Mouse (Mus musculus): ENCODE results near the gene Wwox.

DNA sequence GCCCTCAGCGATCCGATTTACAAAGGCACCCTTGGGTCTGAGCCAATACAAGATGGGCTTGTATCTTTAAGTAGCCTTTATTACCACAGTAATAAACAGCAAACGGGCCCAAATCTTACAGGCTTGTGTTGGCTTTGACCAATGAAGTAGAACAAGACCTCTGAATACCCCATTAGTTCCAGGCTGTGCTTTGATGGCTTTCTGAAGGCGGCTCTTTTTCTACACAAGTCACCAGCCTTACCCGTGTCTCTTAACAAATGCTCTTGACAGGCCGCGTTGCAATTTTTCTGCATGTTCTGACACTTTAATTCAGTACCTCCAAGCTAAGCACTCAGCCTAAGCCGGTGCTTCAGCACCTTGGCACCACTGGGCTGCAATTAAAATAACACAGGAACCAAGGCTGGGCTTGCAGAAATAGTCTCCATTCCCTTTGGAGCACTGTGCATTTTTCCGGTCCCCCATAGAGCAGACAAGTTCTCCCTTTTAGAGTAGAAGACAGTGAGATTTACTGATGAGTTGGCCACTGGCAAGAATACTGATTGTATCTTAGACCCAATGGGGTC, 804.1 kb downstream of the Wwox start:
- TF ChIP-seq CTCF (IDR thresholded peaks at IDR 0.05; ENCODE audit: low read depth, low read length) (no peak), POLR2A (IDR thresholded peaks at IDR 0.05; ENCODE audit: borderline replicate concordance, low read depth, low read length) (no peak)
